Mouse (Mus musculus): ENCODE data around the gene Lzts2.

Gene Lzts2

GRCm38 (mm10) chr19:45014335-45014971 is at the start of gene Lzts2:
Lzts2 (plus strand) TSS chr19:45014414.
- DNase-seq (ENCODE audit: low spot score in 2 of 2): peak in 1 of 2 experiments; percentile 44

GRCm38 (mm10) chr19:44965978-44966377 is 48.2 kb upstream of the Lzts2 start:
- no peak for DNase-seq (ENCODE audit: low spot score in 2 of 2)

- DNase-seq (ENCODE audit: low spot score in 2 of 2): no peak
Observed at GRCm38 (mm10) chr19:44968329-44968728, 45.9 kb upstream of the Lzts2 start.

- DNase-seq (ENCODE audit: low spot score in 2 of 2): no peak
Observed at GRCm38 (mm10) chr19:44976636-44977035, 37.6 kb upstream of the Lzts2 start.

- DNase-seq (ENCODE audit: low spot score in 2 of 2): no peak
Observed at GRCm38 (mm10) chr19:44977148-44977547, 37.1 kb upstream of the Lzts2 start.

GRCm38 (mm10) chr19:44980787-44981186 is 33.4 kb upstream of the Lzts2 start:
- DNase-seq (ENCODE audit: low spot score in 2 of 2): no peak

GRCm38 (mm10) chr19:44982477-44983115 is 31.6 kb upstream of the Lzts2 start:
- no peak for DNase-seq (ENCODE audit: low spot score in 2 of 2)

GRCm38 (mm10) chr19:44983366-44983765 is 30.8 kb upstream of the Lzts2 start:
- no peak for DNase-seq (ENCODE audit: low spot score in 2 of 2)

- no peak for DNase-seq (ENCODE audit: low spot score in 2 of 2)
Observed at GRCm38 (mm10) chr19:44984420-44984819, 29.8 kb upstream of the Lzts2 start.

GRCm38 (mm10) chr19:44985159-44985988 is 28.8 kb upstream of the Lzts2 start:
- no peak for DNase-seq (ENCODE audit: low spot score in 2 of 2)

GRCm38 (mm10) chr19:44987004-44987403 is 27.2 kb upstream of the Lzts2 start:
- DNase-seq (ENCODE audit: low spot score in 2 of 2): peak in 1 of 2 experiments; percentile 53

GRCm38 (mm10) chr19:44987851-44988250 is 26.4 kb upstream of the Lzts2 start:
- DNase-seq (ENCODE audit: low spot score in 2 of 2): no peak

- DNase-seq (ENCODE audit: low spot score in 2 of 2): no peak
Observed at GRCm38 (mm10) chr19:44988321-44988720, 25.9 kb upstream of the Lzts2 start.

GRCm38 (mm10) chr19:44988831-44989566 is 25.2 kb upstream of the Lzts2 start, which contains the start of gene Sema4g:
Sema4g (plus strand) TSS chr19:44989101.
- DNase-seq (ENCODE audit: low spot score in 2 of 2): no peak

GRCm38 (mm10) chr19:44989567-44990495 is 24.4 kb upstream of the Lzts2 start:
- no peak for DNase-seq (ENCODE audit: low spot score in 2 of 2)

GRCm38 (mm10) chr19:44991031-44991430 is 23.2 kb upstream of the Lzts2 start:
- no peak for DNase-seq (ENCODE audit: low spot score in 2 of 2)

GRCm38 (mm10) chr19:44992246-44992645 is 22.0 kb upstream of the Lzts2 start:
- DNase-seq (ENCODE audit: low spot score in 2 of 2): no peak

- no peak for DNase-seq (ENCODE audit: low spot score in 2 of 2)
Observed at GRCm38 (mm10) chr19:44992712-44993111, 21.5 kb upstream of the Lzts2 start.

- no peak for DNase-seq (ENCODE audit: low spot score in 2 of 2)
Observed at GRCm38 (mm10) chr19:44997786-44998185, 16.4 kb upstream of the Lzts2 start.

GRCm38 (mm10) chr19:44999647-45000046 is 14.6 kb upstream of the Lzts2 start:
- no peak for DNase-seq (ENCODE audit: low spot score in 2 of 2)

- no peak for DNase-seq (ENCODE audit: low spot score in 2 of 2)
Observed at GRCm38 (mm10) chr19:45002301-45002700, 11.9 kb upstream of the Lzts2 start.
